Mouse (Mus musculus): ENCODE results near the gene Dct.

Dct gene

GRCm38 (mm10) chr14:118051396-118051795 is 648 bp downstream of the Dct start:
- H3K27me3 ChIP-seq (ENCODE audit: insufficient read depth, low read length) = peaks cover 42% of the 10 kb centered on the region
- peak overlapping the region; percentile 37; the same call in 1 of the 2 replicates for H3K4me3 ChIP-seq (replicated peaks; ENCODE audit: low read length)
- H3K9me3 ChIP-seq (ENCODE audit: low read length) = no peaks in the 10 kb centered on the region
- peaks cover 14% of the 10 kb centered on the region; the same call in 1 of the 2 replicates for H3K4me1 ChIP-seq (replicated peaks; ENCODE audit: low read depth, low read length)
- H3K36me3 ChIP-seq (ENCODE audit: insufficient read depth, low read length) = no peaks in the 10 kb centered on the region
- no peak for TF ChIP-seq NANOG (IDR thresholded peaks at IDR 0.05; ENCODE audit: borderline replicate concordance, low read length)
- no peak for TF ChIP-seq CTCF (conservative IDR thresholded peaks at IDR 0.05; ENCODE audit: low read length)
- TF ChIP-seq POU5F1 (IDR thresholded peaks at IDR 0.05; ENCODE audit: borderline replicate concordance, low read length) = no peak

- no peaks in the 10 kb centered on the region for H3K9me3 ChIP-seq (ENCODE audit: low read length)
- peak overlapping the region; percentile 37; the same call in 1 of the 2 replicates for H3K4me3 ChIP-seq (replicated peaks; ENCODE audit: low read length)
- no peaks in the 10 kb centered on the region for H3K36me3 ChIP-seq (ENCODE audit: insufficient read depth, low read length)
- H3K4me1 ChIP-seq (replicated peaks; ENCODE audit: low read depth, low read length) = peaks cover 14% of the 10 kb centered on the region; the same call in 1 of the 2 replicates
- peaks cover 39% of the 10 kb centered on the region for H3K27me3 ChIP-seq (ENCODE audit: insufficient read depth, low read length)
- TF ChIP-seq POU5F1 (IDR thresholded peaks at IDR 0.05; ENCODE audit: borderline replicate concordance, low read length) (no peak), NANOG (IDR thresholded peaks at IDR 0.05; ENCODE audit: borderline replicate concordance, low read length) (no peak), CTCF (conservative IDR thresholded peaks at IDR 0.05; ENCODE audit: low read length) (no peak)
These were observed 1.1 kb downstream of the Dct start for GRCm38 (mm10) chr14:118050990-118051389.

GRCm38 (mm10) chr14:118050431-118050830 is 1.6 kb downstream of the Dct start:
- Histone ChIP-seq H3K4me3 (replicated peaks; ENCODE audit: low read length) (no peak overlapping the region), H3K9me3 (ENCODE audit: low read length) (no peaks in the 10 kb centered on the region), H3K27me3 (ENCODE audit: insufficient read depth, low read length) (peaks cover 37% of the 10 kb centered on the region), H3K36me3 (ENCODE audit: insufficient read depth, low read length) (no peaks in the 10 kb centered on the region), H3K4me1 (replicated peaks; ENCODE audit: low read depth, low read length) (peaks cover 14% of the 10 kb centered on the region; the same call in 1 of the 2 replicates)
- no peak for TF ChIP-seq POU5F1 (IDR thresholded peaks at IDR 0.05; ENCODE audit: borderline replicate concordance, low read length)

- no peaks in the 10 kb centered on the region for H3K9me3 ChIP-seq (ENCODE audit: low read length)
- peaks cover 14% of the 10 kb centered on the region; the same call in 1 of the 2 replicates for H3K4me1 ChIP-seq (replicated peaks; ENCODE audit: low read depth, low read length)
- TF ChIP-seq POU5F1 (IDR thresholded peaks at IDR 0.05; ENCODE audit: borderline replicate concordance, low read length) (no peak), NANOG (IDR thresholded peaks at IDR 0.05; ENCODE audit: borderline replicate concordance, low read length) (no peak), CTCF (conservative IDR thresholded peaks at IDR 0.05; ENCODE audit: low read length) (no peak)
- H3K4me3 ChIP-seq (replicated peaks; ENCODE audit: low read length) = no peak overlapping the region
- H3K27me3 ChIP-seq (ENCODE audit: insufficient read depth, low read length) = peaks cover 33% of the 10 kb centered on the region
- H3K36me3 ChIP-seq (ENCODE audit: insufficient read depth, low read length) = no peaks in the 10 kb centered on the region
These were observed 2.3 kb downstream of the Dct start for GRCm38 (mm10) chr14:118049648-118050238.

GRCm38 (mm10) chr14:118042963-118043362 is 9.1 kb downstream of the Dct start:
- TF ChIP-seq NANOG (IDR thresholded peaks at IDR 0.05; ENCODE audit: borderline replicate concordance, low read length) (no peak), POU5F1 (IDR thresholded peaks at IDR 0.05; ENCODE audit: borderline replicate concordance, low read length) (no peak), CTCF (conservative IDR thresholded peaks at IDR 0.05; ENCODE audit: low read length) (peak; percentile 42)

GRCm38 (mm10) chr14:118042066-118042762 is 9.8 kb downstream of the Dct start:
- Histone ChIP-seq H3K9me3 (ENCODE audit: low read length) (peaks cover 15% of the 10 kb centered on the region), H3K27me3 (ENCODE audit: insufficient read depth, low read length) (peaks cover 27% of the 10 kb centered on the region), H3K4me3 (replicated peaks; ENCODE audit: low read length) (peak overlapping the region; percentile 50; the same call in 1 of the 2 replicates), H3K36me3 (ENCODE audit: insufficient read depth, low read length) (no peaks in the 10 kb centered on the region), H3K4me1 (replicated peaks; ENCODE audit: low read depth, low read length) (peaks cover 5% of the 10 kb centered on the region; the same call in 1 of the 2 replicates)
- TF ChIP-seq POU5F1 (IDR thresholded peaks at IDR 0.05; ENCODE audit: borderline replicate concordance, low read length) (no peak), NANOG (IDR thresholded peaks at IDR 0.05; ENCODE audit: borderline replicate concordance, low read length) (no peak), CTCF (conservative IDR thresholded peaks at IDR 0.05; ENCODE audit: low read length) (no peak)

More at GRCm38 (mm10) chr14:118042963-118043362, 9.1 kb downstream of the Dct start:
- H3K36me3 ChIP-seq (ENCODE audit: insufficient read depth, low read length) = no peaks in the 10 kb centered on the region
- peaks cover 27% of the 10 kb centered on the region for H3K27me3 ChIP-seq (ENCODE audit: insufficient read depth, low read length)
- H3K4me1 ChIP-seq (replicated peaks; ENCODE audit: low read depth, low read length) = peaks cover 5% of the 10 kb centered on the region; the same call in 1 of the 2 replicates
- H3K4me3 ChIP-seq (replicated peaks; ENCODE audit: low read length) = peak overlapping the region; percentile 50
- peaks cover 15% of the 10 kb centered on the region for H3K9me3 ChIP-seq (ENCODE audit: low read length)

- Histone ChIP-seq H3K27me3 (ENCODE audit: insufficient read depth, low read length) (peaks cover 27% of the 10 kb centered on the region), H3K9me3 (ENCODE audit: low read length) (peaks cover 15% of the 10 kb centered on the region), H3K36me3 (ENCODE audit: insufficient read depth, low read length) (no peaks in the 10 kb centered on the region), H3K4me3 (replicated peaks; ENCODE audit: low read length) (no peak overlapping the region), H3K4me1 (replicated peaks; ENCODE audit: low read depth, low read length) (peaks cover 5% of the 10 kb centered on the region; the same call in 1 of the 2 replicates)
- TF ChIP-seq POU5F1 (IDR thresholded peaks at IDR 0.05; ENCODE audit: borderline replicate concordance, low read length) (no peak), CTCF (conservative IDR thresholded peaks at IDR 0.05; ENCODE audit: low read length) (no peak), NANOG (IDR thresholded peaks at IDR 0.05; ENCODE audit: borderline replicate concordance, low read length) (no peak)
These were observed 11.3 kb downstream of the Dct start for GRCm38 (mm10) chr14:118040550-118041250.

GRCm38 (mm10) chr14:118039074-118039473 is 13.0 kb downstream of the Dct start:
- no peaks in the 10 kb centered on the region for H3K36me3 ChIP-seq (ENCODE audit: insufficient read depth, low read length)
- H3K27me3 ChIP-seq (ENCODE audit: insufficient read depth, low read length) = peaks cover 21% of the 10 kb centered on the region
- no peak for TF ChIP-seq POU5F1 (IDR thresholded peaks at IDR 0.05; ENCODE audit: borderline replicate concordance, low read length)
- no peak for TF ChIP-seq CTCF (conservative IDR thresholded peaks at IDR 0.05; ENCODE audit: low read length)
- TF ChIP-seq NANOG (IDR thresholded peaks at IDR 0.05; ENCODE audit: borderline replicate concordance, low read length) = no peak
- peaks cover 5% of the 10 kb centered on the region; the same call in 1 of the 2 replicates for H3K4me1 ChIP-seq (replicated peaks; ENCODE audit: low read depth, low read length)
- no peak overlapping the region for H3K4me3 ChIP-seq (replicated peaks; ENCODE audit: low read length)
- H3K9me3 ChIP-seq (ENCODE audit: low read length) = peaks cover 15% of the 10 kb centered on the region

Measured in E14TG2a.4 (cell line).